Mouse (Mus musculus) ES-E14 (cell line): ENCODE data around the gene Pbld2. TPM values are rescaled to one million over a fixed set of nuclear protein-coding genes. Genes with fewer than 3 reads are reported as not detected.

Source experiments
- DNase-seq: peaks from one replicate; pipeline ENCODE4 v3.0.0-alpha.2; 2013; ENCODE audit warnings: low read depth, low spot score
- H3K27ac ChIP-seq: 2 replicates; pipeline ENCODE4 v1.5.1; 2012; ENCODE audit warnings: low read depth, mild to moderate bottlenecking, low read length, moderate library complexity, mixed read lengths; ENCODE audit not compliant: poor library complexity, insufficient read depth, severe bottlenecking
- H3K36me3 ChIP-seq: 2 replicates; pipeline ENCODE4 v1.6.1; 2012; ENCODE audit warnings: mild to moderate bottlenecking, low read length, moderate library complexity, mixed read lengths; ENCODE audit not compliant: control insufficient read depth, poor library complexity, insufficient read depth, severe bottlenecking
- H3K4me1 ChIP-seq, 2 experiments: fragments of 150-350 bp in 1 of 2; sonication (generic) in 1 of 2; 2 replicates each; pipeline ENCODE4 v1.6.1; 2012; ENCODE audit warnings: low read length in 2 of 2, mild to moderate bottlenecking in 1 of 2, mixed read lengths in 1 of 2; ENCODE audit not compliant: control insufficient read depth in 2 of 2, insufficient read depth in 2 of 2, poor library complexity in 1 of 2
- H3K4me3 ChIP-seq, 2 experiments: fragments of 150-350 bp in 1 of 2; sonication (generic) in 1 of 2; 2 replicates each; pipeline ENCODE4 v1.5.1; 2012; ENCODE audit warnings: low read length in 2 of 2, low read depth in 1 of 2, mild to moderate bottlenecking in 1 of 2, mixed read lengths in 1 of 2; ENCODE audit not compliant: insufficient read depth in 1 of 2, poor library complexity in 1 of 2, severe bottlenecking in 1 of 2
- H3K9ac ChIP-seq: 2 replicates; pipeline ENCODE4 v1.6.1; 2012; ENCODE audit warnings: low read depth, mild to moderate bottlenecking, low read length, mixed read lengths; ENCODE audit not compliant: poor library complexity, insufficient read depth, severe bottlenecking
- H3K9me3 ChIP-seq: fragments of 150-350 bp; sonication (generic); 2 replicates; pipeline ENCODE4 v1.6.1; 2012; ENCODE audit warnings: low read depth, mild to moderate bottlenecking, low read length; ENCODE audit not compliant: control insufficient read depth, insufficient read depth
- CHD2 ChIP-seq: IDR thresholded peaks from 2 replicates; pipeline ENCODE4 v1.6.1; 2014; ENCODE audit warnings: mild to moderate bottlenecking, low read depth, low read length, inconsistent platforms
- HCFC1 ChIP-seq: IDR thresholded peaks from 2 replicates; pipeline ENCODE4 v1.6.1; 2012; ENCODE audit warnings: low read length, inconsistent platforms, borderline replicate concordance; ENCODE audit not compliant: insufficient read depth
- MAFK ChIP-seq: IDR thresholded peaks from 2 replicates; pipeline ENCODE4 v1.6.1; 2014; ENCODE audit warnings: mild to moderate bottlenecking, low read depth, low read length, inconsistent platforms; ENCODE audit not compliant: insufficient read depth
- ZC3H11A ChIP-seq: IDR thresholded peaks from 2 replicates; pipeline ENCODE4 v1.6.1; 2012; ENCODE audit warnings: low read depth, mild to moderate bottlenecking, inconsistent platforms, low read length, borderline replicate concordance
- ZNF384 ChIP-seq: IDR thresholded peaks from 2 replicates; pipeline ENCODE4 v1.6.1; 2012; ENCODE audit warnings: low read depth, low read length, inconsistent platforms
- in situ Hi-C, 2 experiments: fragments of 600-800 bp; cut with MboI; formaldehyde crosslinking; loops; one replicate each; pipeline ENCODE4 v1.15.1; 2025; ENCODE audit warnings: low sequenced_read_pairs in 2 of 2, inconsistent platforms in 1 of 2; ENCODE audit not compliant: unreplicated experiment in 2 of 2
- total RNA-seq: library from RNA; depleted of rRNA; stranded (reverse); fragments of 300-350 nt; gene quantifications from 2 replicates; pipeline ENCODE4 v1.2.3, GENCODE M21; 2012

The Pbld2 gene
- total RNA-seq, 1 experiment, result 0.58 TPM

GRCm38 (mm10) chr10:63023121-63023748 is 880 bp upstream of the Pbld2 start:
- DNase-seq, result no peak

GRCm38 (mm10) chr10:63024580-63024910 is 430 bp downstream of the Pbld2 start:
- Histone ChIP-seq H3K4me1 (peaks cover 3 to 4% of the 10 kb centered on the region in 2 experiments; a peak in 3 of 4 replicates), H3K36me3 (no peaks in the 10 kb centered on the region), H3K4me3 (peak overlapping the region; percentile 76 to 86), H3K9me3 (no peaks in the 10 kb centered on the region), H3K9ac (peak overlapping the region; percentile 89), H3K27ac (peak overlapping the region; percentile 69; the same call in 1 of the 2 replicates)
- DNase-seq, result no peak
- in situ Hi-C loops, result no loop called here
- TF ChIP-seq MAFK, result no peak
- 0 out of 2 replicates have a peak, but pooled peaks have one; percentile 1 for TF ChIP-seq HCFC1
- no peak for TF ChIP-seq ZNF384

More at GRCm38 (mm10) chr10:63023121-63023748, 880 bp upstream of the Pbld2 start:
- no peaks in the 10 kb centered on the region; the same call in 1 of the 2 replicates for H3K36me3 ChIP-seq
- H3K4me1 ChIP-seq, result peaks cover 3 to 4% of the 10 kb centered on the region in 2 experiments; a peak in 3 of 4 replicates
- TF ChIP-seq ZNF384 (no peak), ZC3H11A (no peak), CHD2 (no peak), MAFK (no peak), HCFC1 (no peak)
- H3K27ac ChIP-seq, result peak overlapping the region; percentile 66
- peak overlapping the region; percentile 76 to 86 for H3K4me3 ChIP-seq
- H3K9me3 ChIP-seq, result no peaks in the 10 kb centered on the region
- in situ Hi-C loops, result no loop called here
- peak overlapping the region; percentile 93 for H3K9ac ChIP-seq

GRCm38 (mm10) chr10:63025016-63025415 is 901 bp downstream of the Pbld2 start:
- in situ Hi-C loops, result no loop called here
- TF ChIP-seq ZC3H11A (no peak), MAFK (no peak)
- H3K4me1 ChIP-seq, result peaks cover 3 to 4% of the 10 kb centered on the region in 2 experiments; a peak in 3 of 4 replicates
- H3K27ac ChIP-seq, result peak overlapping the region; percentile 69; the same call in 1 of the 2 replicates
- no peak for DNase-seq
- no peaks in the 10 kb centered on the region for H3K36me3 ChIP-seq
- no peak overlapping the region for H3K9ac ChIP-seq
- no peaks in the 10 kb centered on the region for H3K9me3 ChIP-seq
- H3K4me3 ChIP-seq, result peak overlapping the region; percentile 76 to 86; a peak in 3 of 4 replicates

GRCm38 (mm10) chr10:63025491-63026011 is 1.4 kb downstream of the Pbld2 start:
- Histone ChIP-seq H3K4me3 (no peak overlapping the region), H3K27ac (no peak overlapping the region; the same call in 1 of the 2 replicates), H3K4me1 (peaks cover 3 to 4% of the 10 kb centered on the region in 2 experiments; a peak in 3 of 4 replicates), H3K9me3 (no peaks in the 10 kb centered on the region), H3K9ac (no peak overlapping the region; the same call in 1 of the 2 replicates), H3K36me3 (no peaks in the 10 kb centered on the region)
- no peak for DNase-seq
- TF ChIP-seq ZNF384 (no peak), HCFC1 (no peak), MAFK (no peak), ZC3H11A (no peak), CHD2 (no peak)
- in situ Hi-C loops, result no loop called here
